Mouse (Mus musculus): ENCODE results near the gene Odf3l1.

Gene Odf3l1

DNA sequence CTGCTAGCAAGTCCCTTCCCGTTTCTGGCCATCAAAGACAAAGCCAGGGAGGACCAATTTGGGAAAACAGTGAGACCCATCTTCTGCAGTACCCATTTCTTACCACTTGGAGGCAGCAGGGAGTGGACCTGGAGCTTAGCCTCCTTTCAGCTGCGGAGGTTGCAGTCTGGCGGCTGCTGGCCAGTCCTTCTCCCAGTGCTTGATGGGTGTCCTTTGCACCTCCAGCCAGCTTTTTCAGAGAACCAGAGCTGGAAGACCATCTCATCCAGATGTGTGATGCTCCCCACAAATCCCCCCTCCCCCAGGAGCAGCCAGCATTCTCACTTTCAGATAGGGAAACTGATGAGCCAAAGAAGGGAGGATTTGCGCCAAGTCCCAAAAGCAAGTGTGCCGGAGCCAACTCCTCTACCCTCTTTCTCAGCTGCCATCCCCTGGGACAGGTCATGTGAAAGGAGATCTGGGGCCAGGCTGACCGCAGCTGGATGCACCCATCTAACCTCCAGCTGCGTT, 20.7 kb downstream of the Odf3l1 start:
- in situ Hi-C loops (cut with MboI, MseI) = no loop called here

DNA sequence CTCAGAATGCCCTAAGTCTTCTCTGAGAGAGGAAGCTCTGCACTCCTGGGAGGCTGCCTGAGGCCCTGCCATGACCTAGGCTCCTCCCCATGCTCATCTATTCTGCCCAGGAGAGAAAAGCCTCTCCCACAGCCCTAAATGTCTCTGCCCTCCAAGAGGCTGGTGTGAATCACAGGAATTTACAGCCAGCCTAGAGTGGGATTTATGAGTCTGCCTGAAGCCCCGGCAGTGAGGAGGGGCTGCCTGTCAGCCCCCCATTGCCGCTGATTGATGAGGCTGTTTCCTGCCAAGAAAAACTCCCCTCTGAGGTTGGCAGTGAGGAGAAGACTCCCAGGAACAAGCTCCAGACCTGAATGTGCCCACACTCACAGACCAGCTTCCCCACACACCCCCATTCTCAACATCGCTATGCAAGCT, 22.2 kb downstream of the Odf3l1 start:
- in situ Hi-C loops (cut with MboI, MseI) = no loop called here

DNA sequence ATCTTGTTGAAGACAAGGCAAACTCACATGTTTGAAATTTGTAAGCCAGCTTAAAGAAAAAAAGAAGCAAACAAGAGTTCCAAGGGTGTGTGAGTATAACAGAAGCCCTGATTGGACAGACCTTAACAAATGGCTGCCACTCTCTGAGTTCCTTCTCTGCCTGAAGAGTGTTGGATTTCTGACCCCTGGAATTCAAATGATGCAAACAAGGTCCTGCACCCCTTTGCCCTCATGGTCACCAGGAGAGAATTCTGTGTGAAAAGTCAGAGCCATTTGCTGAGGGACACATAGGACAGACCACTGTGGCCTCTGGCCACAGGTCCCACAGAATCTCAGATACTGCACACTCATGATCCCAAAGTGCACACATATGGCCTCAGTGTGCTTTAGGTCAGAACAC, 22.6 kb downstream of the Odf3l1 start:
- in situ Hi-C loops (cut with MboI, MseI) = no loop called here

DNA sequence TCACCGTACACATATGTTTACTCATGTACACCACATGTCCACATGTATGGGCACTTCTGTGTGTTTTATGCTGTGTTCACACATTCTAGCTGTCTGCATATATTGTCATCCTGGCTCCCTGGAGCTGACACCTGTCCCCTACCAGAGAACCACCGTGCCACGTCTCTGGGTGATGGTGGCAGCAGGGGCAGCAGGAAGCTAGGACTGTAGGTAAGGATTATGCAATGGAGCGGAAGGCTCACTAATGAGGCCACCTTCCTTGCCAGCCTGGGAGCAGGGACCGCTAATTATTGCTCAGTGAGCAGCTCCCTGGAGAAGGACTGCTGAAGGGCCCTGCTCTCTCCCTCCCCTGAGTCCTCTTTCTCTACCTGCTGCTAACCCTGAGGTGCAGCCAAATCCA, 23.8 kb downstream of the Odf3l1 start:
- in situ Hi-C loops (cut with MboI, MseI) = no loop called here

DNA sequence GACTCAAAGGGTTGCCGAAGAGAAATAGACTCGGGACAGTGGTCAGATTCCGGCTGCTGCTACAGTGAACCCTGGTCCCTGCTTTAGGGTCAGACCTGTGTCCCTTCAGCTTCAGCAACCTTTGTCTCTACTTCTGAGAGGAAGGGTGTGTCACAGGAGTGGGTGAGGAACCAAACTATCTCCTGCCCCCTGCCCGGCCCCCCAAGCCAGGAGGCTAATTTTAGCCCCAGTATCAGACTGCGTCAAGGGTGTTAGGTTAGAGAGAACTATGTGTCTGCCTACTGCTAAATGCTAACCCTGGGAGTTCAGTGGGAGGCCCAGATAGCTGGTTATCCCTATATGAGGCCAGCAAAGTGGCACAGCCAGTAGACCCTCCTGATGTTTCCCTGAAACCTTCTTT, 29.3 kb downstream of the Odf3l1 start:
- in situ Hi-C loops (cut with MboI, MseI) = no loop called here

DNA sequence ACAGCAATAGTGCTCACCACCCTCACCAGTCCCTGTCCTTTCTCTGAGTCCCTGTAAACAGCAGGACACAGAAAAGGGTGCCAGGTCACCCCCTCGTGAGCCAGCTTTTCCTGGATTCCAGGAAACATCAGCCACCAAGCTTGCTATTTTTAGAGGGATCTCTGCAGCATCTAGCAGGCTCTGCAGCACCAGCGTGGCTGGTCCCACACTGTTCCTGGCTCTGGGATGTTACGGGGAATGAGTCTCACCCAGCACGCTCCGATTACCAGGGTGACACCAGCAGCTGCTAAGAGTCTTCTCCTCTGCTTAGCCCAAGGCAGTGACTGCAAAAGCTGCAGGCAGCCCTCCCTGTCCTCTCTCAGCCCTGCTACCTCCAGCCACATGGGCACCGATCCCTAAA, 31.6 kb downstream of the Odf3l1 start:
- in situ Hi-C loops (cut with MboI, MseI) = loop anchor here (5.0 kb wide), 1 partner anchor 96 kb away; no protein-coding TSS in a partner anchor

DNA sequence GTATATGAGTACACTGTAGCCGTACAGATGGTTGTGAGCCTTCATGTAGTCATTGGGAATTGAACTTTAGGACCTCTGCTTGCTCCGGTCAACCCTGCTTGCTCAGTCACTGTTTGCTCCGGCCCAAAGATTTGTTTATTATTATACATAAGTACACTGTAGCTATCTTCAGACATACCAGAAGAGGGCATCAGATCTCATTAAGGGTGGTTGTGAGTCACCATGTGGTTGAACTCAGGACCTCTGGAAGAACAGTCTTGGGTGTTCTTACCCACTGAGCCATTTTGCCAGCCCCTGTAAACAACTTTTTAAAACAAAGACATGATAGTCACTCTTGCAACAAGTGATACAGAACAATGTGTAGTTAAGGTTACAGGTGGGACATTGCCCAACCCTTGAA, 32.6 kb downstream of the Odf3l1 start:
- in situ Hi-C loops (cut with MboI, MseI) = loop anchor here (5.0 kb wide), 1 partner anchor 95 kb away; no protein-coding TSS in a partner anchor

DNA sequence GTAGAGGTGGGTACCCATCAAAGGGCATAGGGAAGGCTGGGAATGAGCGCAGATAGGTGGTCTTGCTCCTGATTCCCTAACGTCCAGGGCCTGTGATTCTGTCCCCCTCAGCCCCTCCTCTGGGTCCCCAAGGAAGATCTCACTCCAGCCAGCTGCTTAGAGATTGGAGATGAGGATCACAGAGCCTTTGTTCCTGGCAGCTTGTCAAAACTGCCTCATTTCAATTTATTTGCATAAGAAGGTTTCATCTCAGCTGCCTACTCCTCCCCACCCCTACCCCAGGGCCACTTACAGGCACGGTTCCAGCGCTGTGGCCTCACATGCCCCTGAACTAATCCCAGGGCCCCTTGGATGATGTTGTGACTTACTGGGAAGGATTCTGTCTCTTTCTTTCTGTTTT, 34.3 kb downstream of the Odf3l1 start:
- in situ Hi-C loops (cut with MboI, MseI) = loop anchor here (5.0 kb wide), 1 partner anchor 93 kb away; no protein-coding TSS in a partner anchor

DNA sequence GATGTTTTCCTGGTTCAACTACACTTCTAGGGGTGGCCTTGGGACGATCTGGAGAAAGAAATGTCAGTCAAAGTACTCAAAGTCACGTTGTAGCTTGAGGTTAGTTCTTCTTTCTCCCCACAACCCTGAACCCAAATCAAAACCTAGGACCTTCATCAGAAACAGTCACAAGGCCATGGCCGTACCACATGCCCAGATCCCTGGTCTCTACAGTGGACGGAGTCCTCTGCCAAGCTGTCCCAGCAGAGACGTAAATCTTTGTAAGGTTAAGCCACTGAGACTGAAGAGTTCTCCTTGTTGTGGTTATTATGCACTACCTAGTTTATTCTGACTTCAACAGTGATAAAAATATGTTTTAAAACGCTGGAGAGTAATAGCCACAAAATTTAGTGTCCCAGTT, 35.6 kb downstream of the Odf3l1 start:
- in situ Hi-C loops (cut with MboI, MseI) = no loop called here

DNA sequence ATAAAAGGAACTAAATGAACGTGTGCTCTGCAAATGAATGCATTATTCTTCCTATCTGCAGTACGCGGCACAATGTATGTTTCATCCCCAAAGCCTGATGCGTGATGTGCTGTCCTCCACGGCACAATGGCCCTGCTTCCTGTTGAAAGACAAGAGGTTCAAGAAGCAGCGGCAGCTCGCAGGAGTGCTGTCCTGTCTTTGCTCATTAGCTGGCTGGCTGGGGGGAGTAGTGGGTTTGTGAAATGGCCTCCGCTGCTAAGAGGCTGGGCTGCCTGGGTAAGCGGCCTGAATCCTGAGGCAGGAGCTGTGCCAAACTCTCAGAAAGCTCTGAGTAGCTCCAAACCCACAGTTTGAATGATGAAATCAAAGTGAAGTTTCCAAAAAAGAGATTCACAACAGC, 36.3 kb downstream of the Odf3l1 start:
- in situ Hi-C loops (cut with MboI, MseI) = no loop called here

DNA sequence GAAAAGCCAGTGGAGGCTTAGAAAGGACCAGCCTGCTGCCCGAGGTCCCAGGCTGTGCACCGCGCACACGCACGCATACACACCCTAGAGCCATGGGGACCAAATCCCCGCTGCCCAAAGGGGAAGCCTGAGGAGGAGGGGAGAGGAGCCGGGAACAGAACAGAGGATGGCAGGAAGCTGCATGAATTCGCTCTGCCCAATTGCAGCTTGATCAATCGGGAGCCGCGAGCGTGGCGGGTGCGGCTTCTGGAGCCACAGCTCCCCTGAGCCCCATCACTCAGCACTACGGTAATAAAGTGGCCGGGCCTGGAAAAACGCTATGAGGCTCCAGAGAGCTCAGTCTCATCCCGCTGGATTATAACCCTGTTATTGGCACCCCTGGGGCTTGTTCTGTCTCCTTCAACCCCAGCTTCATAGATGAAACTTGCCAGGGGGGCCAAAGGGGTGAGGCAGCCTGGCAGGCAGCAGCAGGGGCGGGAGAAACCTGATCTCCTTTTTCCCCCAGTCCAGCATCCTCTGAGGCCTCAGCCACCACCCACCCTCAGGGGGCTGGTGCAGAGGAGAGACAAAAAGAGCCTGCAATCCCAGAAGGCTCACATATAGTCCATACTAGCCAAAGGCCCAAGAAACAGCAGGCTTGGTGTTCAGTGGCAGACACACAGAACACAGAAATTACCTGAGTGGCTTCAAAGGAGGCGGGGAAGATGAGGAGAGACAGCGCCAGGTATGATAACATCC, 38.8 kb downstream of the Odf3l1 start:
- in situ Hi-C loops (cut with MboI, MseI) = no loop called here

DNA sequence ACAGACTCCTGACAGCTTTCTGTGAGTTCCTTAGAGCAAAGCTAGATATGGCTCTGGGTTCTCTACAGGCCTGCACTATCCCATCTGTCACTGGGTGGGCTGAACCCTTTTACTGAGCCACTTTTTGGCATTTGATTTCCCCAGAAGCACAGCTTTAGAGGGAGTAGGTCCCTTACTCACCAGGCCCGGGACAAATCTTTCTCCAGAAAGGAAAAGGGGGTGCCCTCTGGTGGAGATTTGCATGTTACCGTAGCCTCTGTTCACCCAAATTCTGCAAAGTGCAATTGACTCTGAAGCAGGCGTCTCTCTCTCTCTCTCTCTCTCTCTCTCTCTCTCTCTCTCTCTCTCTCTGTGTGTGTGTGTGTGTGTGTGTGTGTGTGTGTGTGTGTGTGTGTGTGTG, 39.6 kb downstream of the Odf3l1 start:
- in situ Hi-C loops (cut with MboI, MseI) = no loop called here

DNA sequence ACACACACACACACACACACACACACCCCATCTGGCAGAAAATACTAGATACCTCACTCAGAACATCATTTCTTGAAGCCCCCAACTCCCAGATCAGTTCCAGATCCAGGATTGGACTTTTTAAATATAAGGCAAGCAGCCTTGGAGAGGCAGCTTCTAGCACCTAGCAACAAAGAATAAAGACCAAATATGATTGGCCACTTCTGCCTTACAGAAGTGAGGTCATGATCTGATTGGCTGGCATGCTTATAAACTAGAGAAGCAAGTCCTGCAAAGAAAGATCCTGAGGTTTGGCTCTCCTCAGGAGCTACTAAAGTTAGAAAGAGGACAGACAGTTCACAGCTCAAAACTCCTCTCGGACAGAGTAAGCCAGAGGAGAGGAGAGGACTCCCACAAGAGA, 53.6 kb downstream of the Odf3l1 start:
- in situ Hi-C loops (cut with MboI, MseI) = no loop called here

DNA sequence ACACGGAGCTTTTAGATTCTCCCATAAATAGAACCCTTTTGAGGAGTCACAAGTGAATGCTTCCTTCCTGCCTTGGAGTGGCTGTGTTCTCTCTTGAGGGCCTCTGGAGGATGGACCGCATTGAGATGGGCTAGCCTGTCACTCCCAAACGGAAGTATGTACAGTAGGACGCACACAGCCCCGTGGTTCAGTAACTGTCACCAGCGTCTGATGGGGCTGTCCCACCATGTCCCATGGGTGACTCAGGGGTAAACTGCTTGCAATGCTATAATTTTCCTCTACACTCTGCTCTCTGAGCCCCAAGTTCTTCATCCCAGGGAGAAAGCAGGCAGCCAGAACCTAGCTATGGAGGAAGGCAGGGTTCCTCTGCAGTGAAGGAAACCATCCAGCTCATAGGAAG, 56.5 kb downstream of the Odf3l1 start:
- in situ Hi-C loops (cut with MboI, MseI) = no loop called here

DNA sequence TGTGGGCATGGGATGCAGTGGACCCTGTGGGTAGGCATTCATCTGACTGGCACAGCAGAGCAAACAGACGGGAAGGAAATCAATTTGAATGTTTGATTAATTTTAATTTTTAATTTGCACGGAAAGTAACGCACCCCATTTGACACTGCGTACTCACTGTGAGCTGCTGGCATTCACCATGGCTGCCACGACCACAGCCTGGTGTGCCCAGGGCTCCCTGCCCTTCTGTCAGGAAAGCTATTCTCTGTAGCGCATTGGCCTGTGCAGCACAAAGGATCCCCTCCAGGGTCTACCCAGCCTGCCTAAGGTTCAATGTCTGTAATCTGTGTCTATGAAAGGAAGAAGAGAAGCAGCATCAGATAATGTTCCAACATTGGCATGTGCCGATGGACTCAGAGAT, 61.3 kb downstream of the Odf3l1 start:
- in situ Hi-C loops (cut with MboI, MseI) = no loop called here
